Mouse (Mus musculus) heart, embryonic 16.5 days (tissue): ENCODE data around the gene Prr19. TPM values are rescaled to one million over a fixed set of nuclear protein-coding genes. Genes with fewer than 3 reads are reported as not detected.

Experiments used
- ATAC-seq: fragments of 200-750 bp; cut with Nextera tagmentation; replicated peaks from 2 replicates; pipeline ENCODE4 v1.8.0; 2017; ENCODE audit warnings: moderate number of reproducible peaks; ENCODE audit not compliant: insufficient read depth, low FRiP score; ENCODE audit errors: extremely low read depth
- H3K27ac ChIP-seq: fragments of 300-500 bp; sonication (generic); 2 replicates; pipeline ENCODE4 v1.5.1; 2014; ENCODE audit warnings: mild to moderate bottlenecking, low read length, control low read depth, moderate library complexity
- H3K27me3 ChIP-seq: fragments of 300-500 bp; sonication (generic); 2 replicates; pipeline ENCODE4 v1.6.1; 2014; ENCODE audit warnings: low read length, mixed read lengths; ENCODE audit not compliant: control insufficient read depth, insufficient read depth
- H3K36me3 ChIP-seq: fragments of 300-500 bp; sonication (generic); 2 replicates; pipeline ENCODE4 v1.6.1; 2014; ENCODE audit not compliant: control insufficient read depth, insufficient read depth
- H3K4me1 ChIP-seq: fragments of 300-500 bp; sonication (generic); 2 replicates; pipeline ENCODE4 v1.6.1; 2014; ENCODE audit warnings: low read length, mixed read lengths; ENCODE audit not compliant: control insufficient read depth, insufficient read depth
- H3K4me2 ChIP-seq: fragments of 300-500 bp; sonication (generic); 2 replicates; pipeline ENCODE4 v1.6.1; 2014; ENCODE audit warnings: low read depth, mild to moderate bottlenecking, control low read depth, low read length
- H3K4me3 ChIP-seq: fragments of 300-500 bp; sonication (generic); 2 replicates; pipeline ENCODE4 v1.5.1; 2014; ENCODE audit warnings: mild to moderate bottlenecking, control low read depth, low read length
- H3K9ac ChIP-seq: fragments of 300-500 bp; sonication (generic); 2 replicates; pipeline ENCODE4 v1.6.1; 2014; ENCODE audit warnings: low read length, control low read depth
- H3K9me3 ChIP-seq: fragments of 300-500 bp; sonication (generic); replicated peaks from 2 replicates; pipeline ENCODE4 v1.6.1; 2016; ENCODE audit warnings: low read length; ENCODE audit not compliant: control insufficient read depth
- WGBS: fragments of 180-500 bp; shearing (Covaris S2); extraction: QIAGEN DNeasy Blood & Tissue Kit; methylation state at CpG from one replicate; pipeline ENCODE4 v1.1.7; 2014; 5-methylcytosine and 5-hydroxymethylcytosine counted together
- polyA plus RNA-seq: library from polyadenylated mRNA; unstranded; fragments of >200 nt; fragmentation: Nextera tagmentation; extraction: Ambion mirVana; gene quantifications from 2 replicates; pipeline ENCODE4 v1.2.1, GENCODE M21; 2015

Gene Prr19
- polyA plus RNA-seq, 1 experiment from 2014 or later, result not detected

DNA sequence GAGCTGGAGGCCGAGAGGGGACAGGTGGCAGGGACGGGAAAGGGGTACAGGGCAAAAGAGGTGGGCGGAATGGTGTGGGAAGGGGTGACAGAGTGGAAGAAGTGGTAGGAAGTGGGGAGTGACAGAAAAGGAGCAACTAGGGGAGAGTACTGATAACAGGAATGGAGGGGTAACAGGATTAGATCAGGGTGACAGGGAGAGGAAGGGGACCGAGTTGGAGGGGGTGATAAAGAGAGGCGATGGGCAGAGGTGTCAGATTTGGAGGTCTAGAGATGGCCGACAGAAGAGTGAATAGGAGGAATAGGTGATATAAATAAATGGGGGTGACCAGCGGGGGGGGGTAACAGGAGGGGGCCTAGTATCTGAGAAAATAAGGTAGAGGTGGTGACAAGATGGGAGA is 32.6 kb upstream of the Prr19 start:
- H3K9me3 ChIP-seq, result no peaks in the 10 kb centered on the region
- H3K4me2 ChIP-seq, result peak overlapping the region; percentile 74
- no peaks in the 10 kb centered on the region for H3K27me3 ChIP-seq
- H3K27ac ChIP-seq, result peak overlapping the region; percentile 84
- H3K36me3 ChIP-seq, result 0 out of 2 replicates have a peak, but pooled peaks cover 5% of the 10 kb centered on the region
- H3K4me3 ChIP-seq, result peak overlapping the region; percentile 89
- WGBS, result under 1% methylated on average over 7 of the region's 7 CpGs
- no peak for ATAC-seq
- peaks cover 22% of the 10 kb centered on the region for H3K4me1 ChIP-seq
- H3K9ac ChIP-seq, result peak overlapping the region; percentile 92

DNA sequence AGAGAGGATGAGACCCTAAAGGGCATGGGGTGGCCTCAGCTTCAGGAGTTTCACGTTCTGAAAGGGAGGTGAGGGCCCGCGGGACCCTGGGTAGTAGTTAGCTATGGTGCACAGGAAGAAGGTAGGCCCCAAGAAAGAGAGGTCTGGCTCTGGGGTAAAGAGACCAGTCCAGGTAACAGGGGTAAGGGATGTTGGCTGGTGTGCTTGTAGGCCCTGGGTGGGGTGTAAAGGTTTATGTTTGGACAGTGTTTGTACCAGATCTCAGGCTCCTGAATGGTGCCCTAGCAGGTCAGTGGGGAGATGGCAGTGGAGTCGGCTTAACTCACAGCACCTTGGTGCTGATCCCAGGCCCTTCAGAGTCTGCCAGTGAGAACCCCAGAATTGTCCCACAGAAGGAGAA is 32.2 kb upstream of the Prr19 start:
- ATAC-seq, result no peak
- peak overlapping the region; percentile 92 for H3K9ac ChIP-seq
- H3K36me3 ChIP-seq, result 0 out of 2 replicates have a peak, but pooled peaks cover 5% of the 10 kb centered on the region
- peak overlapping the region; percentile 74 for H3K4me2 ChIP-seq
- H3K4me1 ChIP-seq, result peaks cover 26% of the 10 kb centered on the region
- H3K27me3 ChIP-seq, result no peaks in the 10 kb centered on the region
- H3K27ac ChIP-seq, result peak overlapping the region; percentile 84
- H3K4me3 ChIP-seq, result peak overlapping the region; percentile 89
- no peaks in the 10 kb centered on the region for H3K9me3 ChIP-seq
- WGBS, result 30% methylated on average over 4 of the region's 4 CpGs

DNA sequence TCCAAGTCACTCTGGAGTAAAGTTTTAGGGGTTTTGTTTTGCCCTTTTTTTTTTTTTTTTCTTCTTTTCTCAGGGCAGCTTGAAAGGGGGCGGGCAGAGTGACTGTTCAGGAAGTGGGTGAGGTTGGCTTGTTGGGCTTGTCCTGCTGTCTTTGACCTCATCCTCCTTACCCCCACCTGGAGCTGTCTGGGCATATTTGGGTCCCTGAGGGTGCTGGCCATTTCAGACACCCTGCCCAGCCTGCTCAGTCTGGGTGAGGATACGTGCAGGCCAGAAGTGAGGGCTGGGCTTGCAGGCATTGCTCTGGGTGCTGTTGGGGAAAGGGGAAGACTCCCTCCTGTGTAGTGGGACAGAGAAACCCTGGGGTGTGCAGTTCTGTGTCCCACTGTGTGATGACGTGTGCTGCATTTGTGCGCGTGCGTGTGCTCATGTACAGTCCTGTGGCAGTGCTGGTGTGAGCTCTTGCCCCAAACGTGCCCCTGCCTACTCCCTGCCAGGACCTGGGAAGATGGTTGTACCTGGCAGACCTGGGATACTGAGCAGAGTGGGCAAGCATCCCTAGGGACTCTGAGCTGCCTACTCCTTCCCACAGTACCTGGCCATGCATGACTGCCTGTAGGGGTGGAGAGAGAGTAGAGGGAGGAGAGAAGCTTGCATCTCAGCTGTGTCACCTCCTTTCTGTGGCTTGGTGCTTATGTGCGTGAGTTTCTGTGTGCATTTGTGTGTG is 31.5 kb upstream of the Prr19 start:
- 78% methylated on average over 8 of the region's 8 CpGs for WGBS
- Histone ChIP-seq H3K27me3 (no peaks in the 10 kb centered on the region), H3K9ac (peak overlapping the region; percentile 92), H3K9me3 (no peaks in the 10 kb centered on the region), H3K4me2 (peak overlapping the region; percentile 74), H3K36me3 (0 out of 2 replicates have a peak, but pooled peaks cover 5% of the 10 kb centered on the region), H3K27ac (peak overlapping the region; percentile 84), H3K4me3 (peak overlapping the region; percentile 89), H3K4me1 (peaks cover 33% of the 10 kb centered on the region)
- no peak for ATAC-seq

DNA sequence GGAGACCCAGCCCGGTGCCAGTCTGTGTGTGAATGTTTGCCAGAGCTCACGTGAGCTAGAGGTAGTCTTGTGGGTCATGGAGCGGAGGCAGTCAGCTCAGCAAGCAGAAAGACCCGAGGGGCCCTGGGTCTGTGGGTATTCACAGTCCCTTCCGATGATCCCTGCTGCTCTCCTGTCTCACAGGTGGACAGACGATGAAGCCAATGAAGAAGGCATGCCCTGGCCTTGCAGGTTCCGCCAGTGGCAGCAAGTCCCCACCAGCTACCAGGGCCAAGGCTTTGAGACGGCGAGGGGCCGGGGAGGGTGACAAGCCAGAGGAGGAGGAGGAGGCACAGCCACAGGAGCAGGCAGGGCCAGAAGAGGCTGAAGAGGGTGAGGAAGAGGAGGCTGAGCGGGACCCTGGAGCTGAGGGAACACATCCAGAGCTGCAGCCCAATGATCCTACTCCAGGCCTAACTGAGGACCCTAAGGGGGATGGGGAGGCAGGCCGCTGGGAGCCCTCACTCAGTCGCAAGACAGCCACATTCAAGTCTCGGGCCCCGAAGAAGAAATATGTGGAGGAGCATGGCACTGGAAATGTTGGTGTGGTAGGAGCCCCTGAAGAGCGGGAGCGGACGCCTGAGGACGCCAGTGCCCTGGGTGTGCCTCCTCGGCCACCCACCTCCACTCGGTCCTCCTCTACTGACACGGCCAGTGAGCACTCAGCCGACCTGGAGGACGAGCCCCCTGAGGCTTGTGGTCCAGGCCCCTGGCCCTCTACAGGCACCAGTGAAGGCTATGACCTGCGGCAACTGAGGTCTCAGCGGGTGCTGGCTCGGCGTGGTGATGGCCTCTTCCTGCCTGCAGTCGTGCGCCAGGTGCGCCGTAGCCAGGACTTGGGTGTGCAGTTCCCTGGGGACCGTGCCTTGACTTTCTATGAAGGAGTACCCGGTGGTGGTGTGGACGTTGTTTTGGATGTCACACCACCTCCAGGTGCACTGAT is 30.3 kb upstream of the Prr19 start:
- Histone ChIP-seq H3K36me3 (0 out of 2 replicates have a peak, but pooled peaks cover 5% of the 10 kb centered on the region), H3K4me1 (peaks cover 45% of the 10 kb centered on the region), H3K9ac (peak overlapping the region; percentile 7; the same call in 1 of the 2 replicates), H3K9me3 (no peaks in the 10 kb centered on the region), H3K4me2 (no peak overlapping the region), H3K27ac (no peak overlapping the region), H3K4me3 (no peak overlapping the region), H3K27me3 (no peaks in the 10 kb centered on the region)
- 89% methylated on average over 35 of the region's 35 CpGs for WGBS
- ATAC-seq, result no peak

DNA sequence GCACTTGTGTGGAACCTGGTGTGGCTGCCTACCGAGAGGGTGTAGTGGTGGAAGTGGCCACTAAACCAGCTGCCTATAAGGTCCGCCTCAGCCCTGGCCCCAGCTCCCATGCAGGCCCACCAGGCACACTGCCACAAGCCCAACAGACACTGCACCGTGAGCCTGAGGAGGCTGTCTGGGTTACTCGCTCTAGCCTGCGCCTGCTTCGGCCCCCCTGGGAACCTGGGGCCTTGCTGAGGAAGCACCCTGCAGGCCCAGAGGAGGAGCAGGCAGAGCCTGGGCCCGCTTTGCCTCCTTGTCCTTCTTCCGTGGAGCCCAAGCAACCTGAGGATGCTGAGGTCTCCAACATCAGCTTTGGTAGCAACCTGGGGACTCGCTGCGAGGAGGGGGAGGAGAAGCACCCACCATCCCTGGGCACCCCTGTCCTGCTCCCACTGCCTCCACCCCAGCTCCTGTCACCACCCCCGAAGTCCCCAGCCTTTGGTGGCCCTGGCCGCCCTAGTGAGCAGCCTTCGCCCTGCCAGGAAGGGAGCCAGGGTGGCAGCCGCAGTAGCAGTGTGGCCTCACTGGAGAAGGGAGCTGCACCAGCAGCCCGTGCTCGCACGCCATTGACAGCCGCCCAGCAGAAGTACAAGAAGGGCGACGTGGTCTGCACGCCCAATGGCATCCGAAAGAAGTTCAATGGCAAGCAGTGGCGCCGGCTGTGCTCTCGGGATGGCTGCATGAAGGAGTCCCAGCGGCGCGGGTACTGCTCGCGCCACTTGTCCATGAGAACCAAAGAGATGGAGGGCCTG is 29.4 kb upstream of the Prr19 start:
- Histone ChIP-seq H3K27ac (no peak overlapping the region), H3K27me3 (no peaks in the 10 kb centered on the region), H3K9ac (no peak overlapping the region), H3K4me3 (no peak overlapping the region), H3K4me1 (peaks cover 51% of the 10 kb centered on the region), H3K4me2 (no peak overlapping the region), H3K9me3 (no peaks in the 10 kb centered on the region), H3K36me3 (0 out of 2 replicates have a peak, but pooled peaks cover 5% of the 10 kb centered on the region)
- 80% methylated on average over 30 of the region's 30 CpGs for WGBS
- no peak for ATAC-seq

DNA sequence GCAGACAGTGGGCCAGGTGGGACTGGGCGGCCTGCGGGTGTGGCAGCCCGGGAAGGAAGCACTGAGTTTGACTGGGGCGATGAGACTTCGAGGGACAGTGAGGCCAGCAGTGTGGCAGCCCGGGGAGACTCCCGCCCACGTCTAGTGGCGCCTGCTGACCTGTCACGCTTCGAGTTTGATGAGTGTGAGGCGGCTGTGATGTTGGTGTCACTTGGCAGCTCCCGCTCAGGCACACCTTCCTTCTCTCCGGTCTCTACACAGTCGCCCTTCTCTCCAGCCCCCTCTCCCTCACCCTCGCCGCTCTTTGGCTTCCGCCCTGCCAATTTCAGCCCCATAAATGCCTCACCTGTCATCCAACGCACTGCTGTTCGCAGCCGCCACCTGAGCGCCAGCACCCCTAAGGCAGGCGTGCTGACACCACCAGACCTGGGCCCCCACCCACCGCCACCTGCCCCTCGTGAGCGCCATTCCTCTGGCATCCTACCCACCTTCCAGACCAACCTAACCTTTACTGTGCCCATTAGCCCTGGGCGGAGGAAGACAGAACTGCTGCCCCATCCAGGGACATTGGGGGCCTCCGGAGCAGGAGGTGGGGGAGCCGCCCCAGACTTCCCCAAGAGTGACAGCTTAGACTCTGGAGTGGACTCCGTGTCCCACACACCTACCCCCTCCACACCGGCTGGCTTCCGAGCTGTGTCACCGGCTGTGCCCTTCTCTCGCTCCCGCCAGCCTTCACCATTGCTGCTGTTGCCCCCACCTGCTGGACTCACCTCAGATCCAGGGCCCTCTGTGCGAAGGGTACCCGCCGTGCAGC is 28.6 kb upstream of the Prr19 start:
- no peak overlapping the region for H3K4me2 ChIP-seq
- H3K9ac ChIP-seq, result no peak overlapping the region
- H3K9me3 ChIP-seq, result no peaks in the 10 kb centered on the region
- WGBS, result 80% methylated on average over 38 of the region's 38 CpGs
- H3K4me3 ChIP-seq, result no peak overlapping the region
- no peak for ATAC-seq
- H3K4me1 ChIP-seq, result peaks cover 56% of the 10 kb centered on the region
- H3K36me3 ChIP-seq, result 0 out of 2 replicates have a peak, but pooled peaks cover 5% of the 10 kb centered on the region
- H3K27ac ChIP-seq, result no peak overlapping the region
- H3K27me3 ChIP-seq, result no peaks in the 10 kb centered on the region

DNA sequence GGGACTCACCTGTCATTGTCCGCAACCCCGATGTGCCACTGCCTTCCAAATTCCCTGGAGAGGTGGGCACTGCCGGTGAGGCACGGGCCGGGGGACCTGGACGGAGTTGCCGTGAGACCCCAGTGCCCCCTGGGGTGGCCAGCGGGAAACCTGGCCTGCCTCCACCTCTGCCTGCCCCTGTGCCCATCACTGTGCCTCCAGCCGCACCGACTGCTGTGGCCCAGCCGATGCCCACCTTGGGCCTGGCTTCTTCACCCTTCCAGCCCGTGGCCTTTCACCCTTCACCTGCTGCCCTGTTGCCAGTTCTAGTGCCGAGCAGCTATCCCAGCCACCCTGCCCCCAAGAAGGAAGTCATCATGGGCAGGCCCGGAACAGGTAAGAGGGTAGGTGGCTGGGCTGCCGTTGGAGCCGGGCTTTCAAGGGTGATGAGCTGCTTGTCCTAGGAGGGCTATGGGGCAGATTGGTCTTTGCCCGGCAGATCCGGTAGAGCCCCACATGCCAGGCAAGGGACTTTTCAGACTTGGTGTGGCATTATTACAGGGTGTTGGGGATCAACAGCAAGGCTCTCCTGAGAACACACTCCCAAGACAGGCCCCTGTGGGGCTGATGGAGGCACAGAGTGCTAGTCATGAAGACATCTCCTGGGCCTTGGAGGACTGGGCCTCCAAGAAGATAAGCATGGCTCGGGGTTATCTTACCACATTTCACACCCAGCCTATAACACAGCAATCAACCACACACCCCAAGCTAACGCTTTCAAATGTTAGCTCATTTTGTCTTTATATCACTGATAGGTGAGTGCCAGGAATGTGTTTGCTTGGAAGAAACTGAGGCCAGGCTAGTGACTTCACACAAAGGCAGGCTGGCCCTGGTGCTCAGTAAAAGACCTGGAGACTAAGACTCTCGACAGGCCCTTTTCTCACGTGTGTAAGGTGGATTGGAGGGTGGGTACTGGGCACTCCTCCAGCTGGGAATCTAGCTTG is 27.7 kb upstream of the Prr19 start:
- peak overlapping the region; percentile 40; the same call in 1 of the 2 replicates for H3K27ac ChIP-seq
- ATAC-seq, result no peak
- peaks cover 61% of the 10 kb centered on the region for H3K4me1 ChIP-seq
- 79% methylated on average over 22 of the region's 22 CpGs for whole genome bisulfite sequencing
- H3K4me2 ChIP-seq, result no peak overlapping the region
- 0 out of 2 replicates have a peak, but pooled peaks cover 5% of the 10 kb centered on the region for H3K36me3 ChIP-seq
- H3K4me3 ChIP-seq, result no peak overlapping the region
- H3K9me3 ChIP-seq, result no peaks in the 10 kb centered on the region
- no peaks in the 10 kb centered on the region for H3K27me3 ChIP-seq
- peak overlapping the region; percentile 32; the same call in 1 of the 2 replicates for H3K9ac ChIP-seq
